Mouse (Mus musculus) cerebral cortex, adult 2 months (tissue): Measurements from ENCODE around the gene Fmc1.

Experiments
- WGBS: fragments of 180-500 bp; shearing (Covaris S2); methylation state at CpG from one replicate; pipeline ENCODE4 v1.1.7; 2018; 5-methylcytosine and 5-hydroxymethylcytosine counted together

Gene Fmc1

GRCm38 (mm10) chr6:38533428-38534405 lies at the start of gene Fmc1:
TSS of gene Fmc1 (plus strand) at chr6:38533502.
- WGBS: 1% methylated on average over 41 of the region's 41 CpGs

- WGBS: 91% methylated on average over 3 of the region's 3 CpGs
Measured at GRCm38 (mm10) chr6:38492550-38492949, 40.8 kb upstream of the Fmc1 start.

- 79% methylated on average over 4 of the region's 4 CpGs for WGBS
Measured at GRCm38 (mm10) chr6:38495641-38496040, 37.7 kb upstream of the Fmc1 start.

- WGBS: 96% methylated on average over 1 of the region's 1 CpGs
Measured at GRCm38 (mm10) chr6:38512096-38512495, 21.2 kb upstream of the Fmc1 start.

GRCm38 (mm10) chr6:38515201-38515600 lies 18.1 kb upstream of the Fmc1 start:
- 92% methylated on average over 4 of the region's 4 CpGs for WGBS

DNA sequence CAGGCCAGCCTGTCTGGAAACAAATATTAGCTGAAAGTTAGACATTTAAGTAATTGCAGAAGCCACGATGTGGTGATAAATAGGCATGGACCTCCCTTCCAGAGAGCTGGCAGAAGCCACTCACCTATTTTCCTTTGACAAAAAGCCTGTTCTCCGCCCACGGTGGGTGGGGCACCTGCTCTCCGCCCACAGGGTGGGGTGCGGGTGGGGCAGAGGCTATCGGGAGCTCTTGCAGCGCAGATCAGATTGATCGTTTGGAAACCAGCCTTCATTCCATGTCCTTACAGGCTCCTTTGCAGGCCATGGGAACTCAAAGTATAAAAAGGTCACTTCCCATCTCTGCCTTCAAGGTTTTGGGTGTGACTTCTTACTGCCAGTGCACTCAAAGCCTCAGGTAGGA lies 9.5 kb upstream of the Fmc1 start:
- WGBS: 31% methylated on average over 8 of the region's 8 CpGs

GRCm38 (mm10) chr6:38531211-38531820 lies 2.0 kb upstream of the Fmc1 start:
- 64% methylated on average over 5 of the region's 5 CpGs for WGBS

- 6% methylated on average over 25 of the region's 25 CpGs for WGBS
Measured at GRCm38 (mm10) chr6:38532500-38533420, 542 bp upstream of the Fmc1 start.

GRCm38 (mm10) chr6:38534640-38535365 lies 1.5 kb downstream of the Fmc1 start:
- WGBS: under 1% methylated on average over 53 of the region's 53 CpGs

GRCm38 (mm10) chr6:38535366-38535690 lies 2.0 kb downstream of the Fmc1 start:
- under 1% methylated on average over 9 of the region's 9 CpGs for WGBS

DNA sequence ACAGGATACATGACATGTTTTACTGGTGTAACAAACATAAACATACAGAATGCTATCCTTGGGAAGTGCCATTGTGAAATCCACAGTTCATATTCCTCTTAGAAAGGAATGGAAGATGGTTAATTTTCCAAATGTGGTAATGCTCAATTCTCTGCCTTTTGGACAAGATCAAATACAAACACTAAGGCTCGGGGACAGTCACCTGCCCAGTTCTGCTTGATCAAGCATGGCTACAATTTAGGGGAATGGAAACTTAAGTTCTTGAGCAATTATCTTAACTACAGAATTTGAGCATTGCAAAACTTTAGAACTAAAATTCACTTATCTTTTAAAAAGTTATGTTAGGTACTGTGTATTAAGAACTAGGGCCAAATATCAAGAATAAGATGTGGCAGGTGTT lies 2.5 kb downstream of the Fmc1 start:
- 77% methylated on average over 1 of the region's 1 CpGs for WGBS

GRCm38 (mm10) chr6:38544141-38544540 lies 10.8 kb downstream of the Fmc1 start:
- 91% methylated on average over 5 of the region's 5 CpGs for WGBS

DNA sequence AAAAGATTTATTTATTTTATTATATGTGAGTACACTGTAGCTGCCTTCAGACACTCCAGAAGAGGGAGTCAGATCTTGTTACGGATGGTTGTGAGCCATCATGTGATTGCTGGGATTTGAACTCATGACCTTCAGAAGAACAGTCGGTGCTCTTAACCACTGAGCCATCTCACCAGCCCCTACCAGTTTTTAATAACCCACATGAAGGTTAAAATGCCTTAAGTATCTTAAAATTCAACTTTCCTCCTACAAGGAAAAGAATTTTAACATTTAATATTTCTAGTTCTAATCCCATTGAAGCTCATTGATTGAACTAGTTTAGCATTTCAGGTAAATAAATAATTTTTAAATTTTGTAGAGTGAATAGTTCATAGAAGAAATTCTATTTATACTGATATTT lies 13.7 kb downstream of the Fmc1 start:
- 94% methylated on average over 2 of the region's 2 CpGs for WGBS

DNA sequence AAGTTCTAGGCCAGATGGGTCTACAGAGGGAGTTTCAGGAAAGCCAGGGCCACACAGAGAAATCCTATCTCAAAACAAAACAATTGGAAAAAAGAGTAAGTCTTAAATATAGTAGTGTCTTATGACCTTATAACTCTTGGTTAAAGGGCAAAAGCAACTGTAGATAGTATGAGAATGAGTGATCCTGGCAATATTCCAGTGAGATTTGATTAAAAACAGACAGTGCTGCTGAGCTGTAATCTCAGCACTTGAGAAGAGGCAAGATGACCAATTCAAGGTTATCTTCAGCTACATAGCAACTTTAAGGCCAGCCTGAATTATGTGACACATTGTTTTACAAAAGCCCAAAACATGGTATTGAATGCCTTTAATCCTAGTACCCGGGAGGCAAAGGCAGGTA lies 14.4 kb downstream of the Fmc1 start:
- 95% methylated on average over 1 of the region's 1 CpGs for WGBS

DNA sequence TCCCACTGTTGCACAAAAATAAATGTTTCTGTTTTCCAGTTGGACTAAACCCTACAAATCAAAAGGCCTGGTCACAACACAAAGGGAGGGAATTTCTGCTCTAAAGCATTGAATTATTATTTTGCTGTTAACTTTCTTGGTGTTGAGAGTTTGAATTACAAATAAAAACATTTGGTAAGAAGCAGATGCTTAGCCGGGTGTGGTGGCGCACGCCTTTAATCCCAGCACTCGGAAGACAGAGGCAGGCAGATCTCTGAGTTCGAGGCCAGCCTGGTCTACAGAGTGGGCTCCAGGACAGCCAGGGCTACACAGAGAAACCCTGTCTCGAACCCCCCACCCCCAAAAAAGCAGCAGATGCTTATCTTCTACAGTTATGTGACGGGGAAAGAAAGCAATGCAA lies 15.3 kb downstream of the Fmc1 start:
- 95% methylated on average over 7 of the region's 7 CpGs for WGBS

- WGBS: 72% methylated on average over 6 of the region's 6 CpGs
Measured at GRCm38 (mm10) chr6:38549840-38550239, 16.5 kb downstream of the Fmc1 start.

DNA sequence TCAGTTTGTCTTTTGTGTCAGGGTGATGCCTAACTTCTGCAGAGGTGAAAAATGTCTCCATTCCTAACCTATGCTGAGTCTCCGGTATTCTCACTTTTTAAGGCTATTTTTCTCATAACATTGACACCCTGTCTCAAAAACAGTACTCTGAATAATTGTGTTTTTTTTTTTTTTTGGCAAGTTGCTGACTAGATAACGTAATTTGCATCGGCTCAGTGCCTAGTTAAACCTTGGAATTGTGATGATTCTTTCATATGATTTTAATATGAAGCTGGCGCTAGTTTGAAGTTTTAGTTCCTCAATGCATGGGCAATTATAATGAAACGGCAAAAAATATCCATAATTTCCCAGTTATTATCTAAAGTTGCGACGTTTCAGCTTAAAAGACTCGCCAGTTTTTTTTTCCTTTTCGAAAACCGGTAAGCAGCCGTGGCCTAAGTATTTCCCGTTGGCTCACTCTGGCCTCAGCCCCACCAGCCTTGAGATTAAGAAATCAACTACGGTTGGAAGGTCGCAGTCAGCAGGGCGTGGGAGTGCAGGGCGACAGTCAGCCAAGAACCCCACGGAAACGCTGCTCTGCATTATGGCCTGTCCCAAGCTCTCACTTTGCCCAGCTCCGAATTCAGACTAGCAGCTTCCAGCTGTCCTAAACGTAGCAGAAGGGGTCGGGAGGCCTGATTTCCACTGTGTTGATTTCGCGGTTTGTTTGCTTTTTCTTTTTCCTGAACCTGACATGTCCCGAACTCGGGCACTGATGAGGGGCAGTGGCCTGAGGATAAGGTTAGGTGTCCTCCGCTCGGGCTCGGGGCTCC lies 17.2 kb downstream of the Fmc1 start:
- 2% methylated on average over 28 of the region's 28 CpGs for WGBS

DNA sequence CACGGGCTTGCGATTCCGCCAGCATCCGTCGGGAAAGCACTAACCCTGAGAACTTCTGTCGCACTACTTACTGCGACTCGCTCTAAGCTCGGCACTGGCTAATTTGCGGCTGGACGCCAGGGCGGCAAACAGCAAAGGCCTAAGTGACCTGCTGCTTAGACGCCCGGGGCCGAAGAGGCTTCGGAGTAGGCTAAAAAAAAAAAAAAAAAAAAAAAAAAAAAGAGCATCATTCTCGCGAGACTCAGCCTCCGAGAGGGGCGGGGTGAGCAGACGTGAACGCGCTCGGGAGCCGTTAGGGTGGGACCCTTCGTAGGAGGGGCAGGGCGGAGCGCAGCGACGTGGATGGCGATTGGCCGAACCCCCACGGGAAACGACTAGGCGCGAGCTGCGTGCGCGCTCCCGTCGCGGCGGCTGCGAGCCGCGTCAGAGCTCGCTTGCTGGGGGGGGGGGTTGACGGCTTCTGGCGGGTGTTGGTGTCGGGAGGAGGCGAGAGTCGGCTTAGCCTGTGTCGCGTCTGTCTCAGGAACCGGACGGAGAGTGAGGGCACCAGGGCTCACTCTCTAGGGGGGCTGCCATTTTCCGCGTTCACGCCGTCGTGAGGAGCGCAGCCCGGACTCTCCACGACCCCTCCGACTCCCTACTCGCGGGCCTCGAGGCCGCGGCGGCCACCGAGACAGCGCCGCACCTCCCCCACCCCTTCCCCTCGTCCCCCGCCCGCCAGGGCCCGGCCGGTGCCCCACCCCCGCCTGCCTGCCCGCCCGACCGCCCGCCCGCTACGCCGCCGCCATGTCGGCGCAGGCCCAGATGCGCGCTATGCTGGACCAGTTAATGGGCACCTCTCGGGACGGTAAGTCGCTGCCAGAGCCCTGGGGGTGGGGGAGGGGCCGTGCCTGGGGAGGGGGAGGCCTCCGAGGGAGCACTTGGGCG lies 18.0 kb downstream of the Fmc1 start, which contains the start of gene Luc7l2:
Gene Luc7l2 (plus strand): TSS at position 273 of the 927 bp plus-strand sequence.
- under 1% methylated on average over 92 of the region's 98 CpGs for WGBS

GRCm38 (mm10) chr6:38551989-38552635 lies 18.8 kb downstream of the Fmc1 start:
- 0% methylated on average over 32 of the region's 32 CpGs for WGBS
